Mouse (Mus musculus) megakaryocyte, embryonic 14.5 days (primary cell): ENCODE results near the gene Tas2r137.

Experiments
- FLI1 ChIP-seq: IDR thresholded peaks from 2 replicates; pipeline ENCODE4 v1.6.1; 2012; ENCODE audit warnings: low read length, inconsistent platforms, mixed read lengths
- GATA1 ChIP-seq: IDR thresholded peaks from 3 replicates; pipeline ENCODE4 v1.6.1; 2012; ENCODE audit warnings: mixed read lengths, low read length, inconsistent platforms, borderline replicate concordance

GRCm38 (mm10) chr6:40482318-40482717 is 8.7 kb upstream of the Tas2r137 start:
- TF ChIP-seq GATA1 (no peak), FLI1 (no peak)
